Mouse (Mus musculus): ENCODE data around the gene Nucb1. TPM values are rescaled to one million over a fixed set of nuclear protein-coding genes. Genes with fewer than 3 reads are reported as not detected.

The Nucb1 gene
- polyA plus RNA-seq, 1 experiment, result 135 TPM

GRCm38 (mm10) chr7:45494548-45494947, 15.7 kb downstream of the Nucb1 start:
- H3K4me2 ChIP-seq (ENCODE audit: low read depth), result no peak overlapping the region
- H3K79me2 ChIP-seq (ENCODE audit: control insufficient read depth, insufficient read depth), result no peaks in the 10 kb centered on the region
- no peaks in the 10 kb centered on the region for H3K36me3 ChIP-seq (ENCODE audit: control insufficient read depth, insufficient read depth)
- TF ChIP-seq USF1 (IDR thresholded peaks at IDR 0.05; ENCODE audit: low read depth), result no peak
- no peak for TF ChIP-seq CEBPB (IDR thresholded peaks at IDR 0.05; ENCODE audit: insufficient read depth, poor library complexity, severe bottlenecking)
- no peak for TF ChIP-seq MAX (IDR thresholded peaks at IDR 0.05; ENCODE audit: low read depth)
- TF ChIP-seq TCF3 (IDR thresholded peaks at IDR 0.05; ENCODE audit: insufficient read length, low read depth), result no peak
- TF ChIP-seq MYOD1 (IDR thresholded peaks at IDR 0.05; ENCODE audit: control insufficient read depth in 1 of 3, insufficient read length in 2 of 3, low read depth in 2 of 3), result no peak
- no peak for TF ChIP-seq MYOG (IDR thresholded peaks at IDR 0.05; ENCODE audit: control insufficient read depth in 1 of 3, insufficient read depth in 1 of 3, insufficient read length in 2 of 3, low read depth in 2 of 3)
- no peak overlapping the region for H3K4me3 ChIP-seq
- no peak overlapping the region for H3ac ChIP-seq (ENCODE audit: control insufficient read depth, insufficient read length)
- H3K27me3 ChIP-seq (ENCODE audit: control insufficient read depth, insufficient read depth, insufficient read length), result no peaks in the 10 kb centered on the region

- H3ac ChIP-seq (ENCODE audit: control insufficient read depth, insufficient read length), result no peak overlapping the region
- H3K4me3 ChIP-seq, result no peak overlapping the region
- H3K27me3 ChIP-seq (ENCODE audit: control insufficient read depth, insufficient read depth, insufficient read length), result no peaks in the 10 kb centered on the region
- H3K79me2 ChIP-seq (ENCODE audit: control insufficient read depth, insufficient read depth), result no peaks in the 10 kb centered on the region
- no peak overlapping the region for H3K4me2 ChIP-seq (ENCODE audit: low read depth)
- no peaks in the 10 kb centered on the region for H3K36me3 ChIP-seq (ENCODE audit: control insufficient read depth, insufficient read depth)
- TF ChIP-seq POLR2AphosphoS2 (IDR thresholded peaks at IDR 0.05; ENCODE audit: insufficient read length, low read depth) (no peak), USF1 (IDR thresholded peaks at IDR 0.05; ENCODE audit: low read depth) (no peak), MYOG (IDR thresholded peaks at IDR 0.05; ENCODE audit: control insufficient read depth in 1 of 3, insufficient read depth in 1 of 3, insufficient read length in 2 of 3, low read depth in 2 of 3) (no peak), TCF3 (IDR thresholded peaks at IDR 0.05; ENCODE audit: insufficient read length, low read depth) (no peak), POLR2A (IDR thresholded peaks at IDR 0.05; ENCODE audit: insufficient read length, low read depth) (no peak), E2F4 (IDR thresholded peaks at IDR 0.05; ENCODE audit: insufficient read depth) (no peak)
Observed at GRCm38 (mm10) chr7:45492951-45493350, 17.3 kb downstream of the Nucb1 start.

GRCm38 (mm10) chr7:45492225-45492844, 17.9 kb downstream of the Nucb1 start:
- H3K4me2 ChIP-seq (ENCODE audit: low read depth), result no peak overlapping the region
- H3K36me3 ChIP-seq (ENCODE audit: control insufficient read depth, insufficient read depth), result no peaks in the 10 kb centered on the region
- no peaks in the 10 kb centered on the region for H3K79me2 ChIP-seq (ENCODE audit: control insufficient read depth, insufficient read depth)
- no peak overlapping the region for H3K4me3 ChIP-seq
- no peak for TF ChIP-seq CEBPB (IDR thresholded peaks at IDR 0.05; ENCODE audit: insufficient read depth, poor library complexity, severe bottlenecking)
- H3ac ChIP-seq (ENCODE audit: control insufficient read depth, insufficient read length), result no peak overlapping the region
- H3K27me3 ChIP-seq (ENCODE audit: control insufficient read depth, insufficient read depth, insufficient read length), result no peaks in the 10 kb centered on the region

- Histone ChIP-seq H3K79me2 (ENCODE audit: control insufficient read depth, insufficient read depth) (no peaks in the 10 kb centered on the region), H3ac (ENCODE audit: control insufficient read depth, insufficient read length) (no peak overlapping the region), H3K36me3 (ENCODE audit: control insufficient read depth, insufficient read depth) (no peaks in the 10 kb centered on the region), H3K4me3 (no peak overlapping the region), H3K27me3 (ENCODE audit: control insufficient read depth, insufficient read depth, insufficient read length) (no peaks in the 10 kb centered on the region), H3K4me2 (ENCODE audit: low read depth) (peak overlapping the region; percentile 70)
- TF ChIP-seq POLR2AphosphoS2 (IDR thresholded peaks at IDR 0.05; ENCODE audit: insufficient read length, low read depth) (peak; percentile 32), POLR2A (IDR thresholded peaks at IDR 0.05; ENCODE audit: insufficient read length, low read depth) (no peak)
Observed at GRCm38 (mm10) chr7:45491264-45491663, 18.9 kb downstream of the Nucb1 start.

- Histone ChIP-seq H3K36me3 (ENCODE audit: control insufficient read depth, insufficient read depth) (no peaks in the 10 kb centered on the region), H3K4me3 (no peak overlapping the region), H3ac (ENCODE audit: control insufficient read depth, insufficient read length) (no peak overlapping the region), H3K79me2 (ENCODE audit: control insufficient read depth, insufficient read depth) (no peaks in the 10 kb centered on the region), H3K4me2 (ENCODE audit: low read depth) (peak overlapping the region; percentile 70), H3K27me3 (ENCODE audit: control insufficient read depth, insufficient read depth, insufficient read length) (no peaks in the 10 kb centered on the region)
- no peak for TF ChIP-seq REST (IDR thresholded peaks at IDR 0.05; ENCODE audit: insufficient read depth, insufficient read length)
- no peak for TF ChIP-seq TCF12 (IDR thresholded peaks at IDR 0.05; ENCODE audit: insufficient read depth, poor library complexity, severe bottlenecking)
- TF ChIP-seq CEBPB (IDR thresholded peaks at IDR 0.05; ENCODE audit: insufficient read depth, poor library complexity, severe bottlenecking), result no peak
- TF ChIP-seq E2F4 (IDR thresholded peaks at IDR 0.05; ENCODE audit: insufficient read depth), result no peak
Observed at GRCm38 (mm10) chr7:45490822-45491221, 19.4 kb downstream of the Nucb1 start.

GRCm38 (mm10) chr7:45489578-45489977, 20.6 kb downstream of the Nucb1 start:
- Histone ChIP-seq H3ac (ENCODE audit: control insufficient read depth, insufficient read length) (no peak overlapping the region), H3K36me3 (ENCODE audit: control insufficient read depth, insufficient read depth) (no peaks in the 10 kb centered on the region), H3K27me3 (ENCODE audit: control insufficient read depth, insufficient read depth, insufficient read length) (no peaks in the 10 kb centered on the region), H3K4me2 (ENCODE audit: low read depth) (no peak overlapping the region), H3K79me2 (ENCODE audit: control insufficient read depth, insufficient read depth) (no peaks in the 10 kb centered on the region), H3K4me3 (no peak overlapping the region)
- TF ChIP-seq USF1 (IDR thresholded peaks at IDR 0.05; ENCODE audit: low read depth) (no peak), MAX (IDR thresholded peaks at IDR 0.05; ENCODE audit: low read depth) (no peak), MYOD1 (IDR thresholded peaks at IDR 0.05; ENCODE audit: control insufficient read depth in 1 of 3, insufficient read length in 2 of 3, low read depth in 2 of 3) (no peak), SRF (IDR thresholded peaks at IDR 0.05; ENCODE audit: control insufficient read depth, insufficient read length, low read depth) (no peak), E2F4 (IDR thresholded peaks at IDR 0.05; ENCODE audit: insufficient read depth) (no peak), POLR2AphosphoS2 (IDR thresholded peaks at IDR 0.05; ENCODE audit: insufficient read length, low read depth) (no peak), REST (IDR thresholded peaks at IDR 0.05; ENCODE audit: insufficient read depth, insufficient read length) (no peak), TCF12 (IDR thresholded peaks at IDR 0.05; ENCODE audit: insufficient read depth, poor library complexity, severe bottlenecking) (no peak)
